Mouse (Mus musculus) neural tube, embryonic 12.5 days (tissue): ENCODE measurements around the gene Matk. TPM values are rescaled to one million over a fixed set of nuclear protein-coding genes. Genes with fewer than 3 reads are reported as not detected.

Source experiments
- ATAC-seq: fragments of 200-750 bp; cut with Nextera tagmentation; 2 replicates; pipeline ENCODE4 v1.8.0; 2017; ENCODE audit warnings: low read depth, mild to moderate bottlenecking, moderate TSS enrichment, moderate library complexity; ENCODE audit not compliant: low FRiP score
- H3K27ac ChIP-seq: fragments of 300-500 bp; sonication (generic); 2 replicates; pipeline ENCODE4 v1.5.1; 2016
- H3K27me3 ChIP-seq: fragments of 300-500 bp; sonication (generic); replicated peaks from 2 replicates; pipeline ENCODE4 v1.6.1; 2016; ENCODE audit warnings: mild to moderate bottlenecking
- H3K36me3 ChIP-seq: fragments of 300-500 bp; sonication (generic); 2 replicates; pipeline ENCODE4 v1.6.1; 2016; ENCODE audit warnings: mild to moderate bottlenecking
- H3K4me1 ChIP-seq: fragments of 300-500 bp; sonication (generic); 2 replicates; pipeline ENCODE4 v1.6.1; 2016
- H3K4me2 ChIP-seq: fragments of 300-500 bp; sonication (generic); replicated peaks from 2 replicates; pipeline ENCODE4 v1.6.1; 2016; ENCODE audit warnings: mild to moderate bottlenecking
- H3K4me3 ChIP-seq: fragments of 300-500 bp; sonication (generic); 2 replicates; pipeline ENCODE4 v1.5.1; 2016
- H3K9ac ChIP-seq: fragments of 300-500 bp; sonication (generic); 2 replicates; pipeline ENCODE4 v1.6.1; 2016; ENCODE audit warnings: mild to moderate bottlenecking
- H3K9me3 ChIP-seq: fragments of 300-500 bp; sonication (generic); 2 replicates; pipeline ENCODE4 v1.6.1; 2016; ENCODE audit warnings: mild to moderate bottlenecking
- WGBS: fragments of 180-500 bp; shearing (Covaris S2); methylation state at CpG from one replicate; pipeline ENCODE4 v1.1.7; 2016; 5-methylcytosine and 5-hydroxymethylcytosine counted together
- polyA plus RNA-seq: library from polyadenylated mRNA; unstranded; fragments of >200 nt; fragmentation: Nextera tagmentation; extraction: Ambion mirVana; gene quantifications from 2 replicates; pipeline ENCODE4 v1.2.1, GENCODE M21; 2016

Gene Matk
- polyA plus RNA-seq, 1 experiment from 2014 or later, result 5.1 TPM

DNA sequence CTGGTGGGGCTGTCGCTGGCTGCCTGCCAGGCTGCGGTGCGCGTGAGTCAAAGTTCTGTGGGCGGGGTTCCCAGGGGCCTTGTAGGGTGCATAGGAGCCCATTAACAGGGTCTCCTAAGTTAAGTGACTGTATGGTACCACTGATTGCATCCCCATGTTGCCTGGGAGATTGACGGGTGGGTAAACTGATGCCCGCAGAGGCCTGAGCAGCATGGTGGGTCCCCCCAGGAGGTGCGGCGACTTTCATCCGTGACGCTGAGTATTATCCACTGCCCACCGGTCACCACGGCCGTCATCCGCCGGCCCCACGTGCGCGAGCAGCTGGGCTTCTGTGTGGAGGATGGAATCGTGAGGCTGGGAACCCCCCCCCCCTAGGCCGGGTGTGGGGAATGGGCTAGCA, 19.6 kb downstream of the Matk start:
- H3K36me3 ChIP-seq, result peaks cover 33% of the 10 kb centered on the region
- H3K27me3 ChIP-seq, result no peaks in the 10 kb centered on the region
- no peaks in the 10 kb centered on the region for H3K9me3 ChIP-seq
- H3K4me2 ChIP-seq, result no peak overlapping the region
- H3K4me3 ChIP-seq, result no peak overlapping the region
- H3K4me1 ChIP-seq, result peaks cover 12% of the 10 kb centered on the region
- no peak for ATAC-seq
- no peak overlapping the region for H3K27ac ChIP-seq
- H3K9ac ChIP-seq, result no peak overlapping the region
- WGBS, result 93% methylated on average over 21 of the region's 21 CpGs

- Histone ChIP-seq H3K4me3 (no peak overlapping the region), H3K9me3 (no peaks in the 10 kb centered on the region), H3K9ac (no peak overlapping the region), H3K27me3 (no peaks in the 10 kb centered on the region; the same call in 1 of the 2 replicates), H3K4me2 (no peak overlapping the region), H3K36me3 (peaks cover 33% of the 10 kb centered on the region), H3K4me1 (peaks cover 4% of the 10 kb centered on the region), H3K27ac (no peak overlapping the region)
- WGBS, result 95% methylated on average over 19 of the region's 19 CpGs
- no peak for ATAC-seq
Measured at GRCm38 (mm10) chr10:81273842-81274241, 21.1 kb downstream of the Matk start.

GRCm38 (mm10) chr10:81277676-81278075, 24.9 kb downstream of the Matk start:
- no peak overlapping the region for H3K4me2 ChIP-seq
- no peak overlapping the region for H3K27ac ChIP-seq
- H3K9me3 ChIP-seq, result no peaks in the 10 kb centered on the region
- ATAC-seq, result no peak
- H3K9ac ChIP-seq, result no peak overlapping the region
- peaks cover 7% of the 10 kb centered on the region for H3K4me1 ChIP-seq
- H3K27me3 ChIP-seq, result peaks cover 12% of the 10 kb centered on the region
- H3K4me3 ChIP-seq, result no peak overlapping the region
- WGBS, result 80% methylated on average over 22 of the region's 22 CpGs
- peaks cover 13% of the 10 kb centered on the region for H3K36me3 ChIP-seq

GRCm38 (mm10) chr10:81279496-81279895, 26.8 kb downstream of the Matk start:
- peaks cover 7% of the 10 kb centered on the region for H3K4me1 ChIP-seq
- no peak overlapping the region for H3K4me2 ChIP-seq
- H3K27ac ChIP-seq, result no peak overlapping the region
- ATAC-seq, result no peak
- no peaks in the 10 kb centered on the region for H3K36me3 ChIP-seq
- H3K27me3 ChIP-seq, result peaks cover 30% of the 10 kb centered on the region
- H3K4me3 ChIP-seq, result no peak overlapping the region
- no peak overlapping the region for H3K9ac ChIP-seq
- 25% methylated on average over 10 of the region's 10 CpGs for WGBS
- H3K9me3 ChIP-seq, result no peaks in the 10 kb centered on the region

DNA sequence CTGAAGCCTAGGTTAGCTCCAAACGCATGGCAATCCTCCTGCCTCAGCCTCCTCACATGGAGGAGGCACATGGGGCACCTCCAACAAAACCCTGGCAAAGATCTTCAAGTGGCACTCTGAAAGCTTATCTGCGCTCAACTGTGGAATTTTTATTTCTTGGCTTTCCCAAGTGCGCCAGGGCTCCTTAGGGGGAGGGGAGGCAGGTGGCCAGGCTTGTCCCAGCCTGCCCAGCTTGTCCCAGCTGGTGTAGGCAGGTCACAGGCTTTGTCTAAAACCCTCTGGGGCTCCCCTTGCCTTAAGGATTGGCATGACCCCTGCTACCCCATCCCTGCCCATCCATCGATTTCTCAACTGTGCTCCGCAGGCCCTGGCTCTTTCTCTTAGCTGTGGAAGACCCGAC, 31.5 kb downstream of the Matk start:
- 49% methylated on average over 6 of the region's 6 CpGs for WGBS
- Histone ChIP-seq H3K27ac (no peak overlapping the region), H3K36me3 (no peaks in the 10 kb centered on the region), H3K4me3 (no peak overlapping the region), H3K9me3 (no peaks in the 10 kb centered on the region), H3K9ac (no peak overlapping the region), H3K4me1 (peaks cover 10% of the 10 kb centered on the region), H3K27me3 (peaks cover 41% of the 10 kb centered on the region), H3K4me2 (no peak overlapping the region)
- ATAC-seq, result no peak

DNA sequence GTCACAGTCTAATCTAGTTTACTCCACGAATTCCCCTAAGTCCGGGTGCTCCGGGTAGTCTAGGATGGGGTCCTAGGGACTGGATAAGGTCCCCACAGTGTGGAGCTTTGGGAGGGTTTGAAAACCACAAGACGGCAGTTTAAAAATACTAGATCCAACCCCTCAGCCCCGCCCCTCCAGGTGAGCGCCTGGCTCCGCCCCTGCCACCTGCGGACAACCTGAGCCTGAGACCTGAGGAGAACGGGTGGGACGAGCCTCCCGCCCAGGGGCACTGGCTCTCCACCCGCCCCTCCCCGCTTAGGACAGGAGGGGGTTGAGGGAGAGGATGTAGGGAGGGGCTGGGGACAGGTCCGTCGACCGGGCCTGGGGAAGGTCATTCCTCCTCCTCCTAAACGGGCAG, 32.0 kb downstream of the Matk start:
- H3K27ac ChIP-seq, result no peak overlapping the region
- WGBS, result 11% methylated on average over 17 of the region's 17 CpGs
- no peaks in the 10 kb centered on the region for H3K9me3 ChIP-seq
- H3K4me3 ChIP-seq, result peak overlapping the region; percentile 42; the same call in 1 of the 2 replicates
- ATAC-seq, result no peak
- peak overlapping the region; percentile 69; the same call in 1 of the 2 replicates for H3K4me2 ChIP-seq
- no peaks in the 10 kb centered on the region for H3K36me3 ChIP-seq
- H3K27me3 ChIP-seq, result peaks cover 41% of the 10 kb centered on the region
- no peak overlapping the region for H3K9ac ChIP-seq
- H3K4me1 ChIP-seq, result peaks cover 4% of the 10 kb centered on the region; the same call in 1 of the 2 replicates

DNA sequence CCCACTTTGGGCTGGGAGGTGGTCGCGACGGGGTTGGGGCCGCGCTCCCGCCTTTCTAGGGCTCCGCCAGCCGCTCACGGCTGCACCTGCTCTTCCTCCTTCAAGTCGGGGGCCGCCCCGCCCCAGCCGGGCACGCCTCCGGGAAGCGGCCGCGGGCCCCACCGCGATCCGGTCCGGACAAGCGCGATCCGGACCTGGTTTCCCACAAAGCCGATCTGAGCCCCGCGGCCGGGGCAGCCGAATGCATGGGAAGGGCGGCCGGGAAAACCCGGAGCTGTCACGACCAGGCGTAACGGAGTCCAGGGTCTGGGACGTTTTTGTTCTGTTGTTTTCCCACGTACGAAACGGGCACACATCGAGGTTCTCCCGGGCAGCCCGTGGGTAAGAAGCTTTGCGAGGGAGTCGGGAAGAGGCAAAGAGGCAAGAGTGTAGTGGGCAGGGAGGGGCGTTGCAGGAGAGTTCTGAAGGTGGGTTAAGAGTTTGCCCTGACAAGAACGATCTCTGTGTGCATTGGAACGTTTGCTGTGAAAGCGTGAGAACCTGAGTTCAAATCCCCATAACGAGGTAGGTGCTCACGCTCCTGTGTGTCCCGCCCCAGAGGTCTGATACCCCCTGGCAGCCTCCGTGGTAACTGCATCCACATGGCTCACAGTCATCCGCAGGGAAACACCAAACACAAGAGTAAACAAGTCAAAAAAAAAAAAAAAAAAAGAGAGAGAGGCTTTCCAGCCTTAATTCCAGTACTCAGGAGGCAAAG, 33.1 kb downstream of the Matk start:
- H3K4me2 ChIP-seq, result peak overlapping the region; percentile 69
- peaks cover 41% of the 10 kb centered on the region for H3K27me3 ChIP-seq

GRCm38 (mm10) chr10:81286586-81286985, 33.9 kb downstream of the Matk start:
- ATAC-seq, result no peak
- 48% methylated on average over 6 of the region's 6 CpGs for WGBS
- Histone ChIP-seq H3K36me3 (no peaks in the 10 kb centered on the region), H3K4me2 (no peak overlapping the region), H3K4me1 (peaks cover 10% of the 10 kb centered on the region), H3K9me3 (no peaks in the 10 kb centered on the region), H3K27ac (no peak overlapping the region), H3K4me3 (no peak overlapping the region), H3K27me3 (peaks cover 47% of the 10 kb centered on the region), H3K9ac (no peak overlapping the region)

More for the DNA sequence above, 33.1 kb downstream of the Matk start:
- H3K4me3 ChIP-seq, result peak overlapping the region; percentile 42
- 2% methylated on average over 54 of the region's 54 CpGs for WGBS
- H3K4me1 ChIP-seq, result peaks cover 7% of the 10 kb centered on the region
- H3K27ac ChIP-seq, result no peak overlapping the region
- no peaks in the 10 kb centered on the region for H3K36me3 ChIP-seq
- no peaks in the 10 kb centered on the region for H3K9me3 ChIP-seq
- H3K9ac ChIP-seq, result peak overlapping the region; percentile 54
- ATAC-seq, result peak; percentile 61

DNA sequence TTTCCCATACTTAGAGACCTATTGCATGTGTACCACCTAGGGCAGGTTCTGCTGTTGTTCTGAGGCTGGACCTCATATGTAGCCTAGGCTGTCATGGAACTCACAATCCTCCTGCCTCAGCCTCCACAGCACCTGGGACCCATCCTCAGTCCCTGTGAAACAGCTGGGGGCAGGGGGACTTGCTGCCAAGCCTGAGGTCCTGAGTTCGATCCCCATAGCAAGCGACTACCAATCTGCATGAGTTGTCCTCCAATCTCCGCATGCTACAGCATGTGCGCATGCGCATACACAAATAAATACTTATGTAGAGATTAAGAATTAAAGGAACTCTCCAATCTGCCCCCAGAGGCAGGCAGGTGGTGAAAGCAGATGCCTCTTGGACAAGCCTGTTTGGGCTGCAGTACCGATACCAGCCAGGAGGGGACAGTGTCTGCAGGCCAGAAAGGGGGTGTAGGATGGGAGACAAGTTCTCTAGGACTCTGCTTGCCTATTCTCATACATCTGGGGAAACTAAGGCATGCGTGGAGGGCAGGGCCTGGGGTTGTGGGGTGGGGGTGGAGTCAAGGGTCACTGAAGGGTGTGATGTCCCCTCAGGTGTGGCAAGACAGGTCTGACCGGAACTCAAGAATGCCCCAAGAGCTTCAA, 34.9 kb downstream of the Matk start:
- H3K4me1 ChIP-seq, result peaks cover 10% of the 10 kb centered on the region
- H3K4me2 ChIP-seq, result no peak overlapping the region
- no peak overlapping the region for H3K9ac ChIP-seq
- no peak for ATAC-seq
- H3K27me3 ChIP-seq, result peaks cover 47% of the 10 kb centered on the region
- no peak overlapping the region for H3K4me3 ChIP-seq
- no peaks in the 10 kb centered on the region for H3K36me3 ChIP-seq
- H3K27ac ChIP-seq, result no peak overlapping the region
- 62% methylated on average over 8 of the region's 8 CpGs for WGBS
- H3K9me3 ChIP-seq, result no peaks in the 10 kb centered on the region

- 46% methylated on average over 6 of the region's 6 CpGs for WGBS
- H3K4me3 ChIP-seq, result no peak overlapping the region
- ATAC-seq, result no peak
Measured at GRCm38 (mm10) chr10:81288601-81289000, 35.9 kb downstream of the Matk start.

GRCm38 (mm10) chr10:81289278-81289677, 36.5 kb downstream of the Matk start:
- WGBS, result 4% methylated on average over 7 of the region's 7 CpGs
- H3K27me3 ChIP-seq, result peaks cover 31% of the 10 kb centered on the region
- H3K27ac ChIP-seq, result no peak overlapping the region
- H3K9ac ChIP-seq, result no peak overlapping the region
- no peaks in the 10 kb centered on the region for H3K9me3 ChIP-seq
- H3K36me3 ChIP-seq, result no peaks in the 10 kb centered on the region
- ATAC-seq, result no peak
- H3K4me2 ChIP-seq, result no peak overlapping the region
- H3K4me1 ChIP-seq, result peaks cover 19% of the 10 kb centered on the region
- H3K4me3 ChIP-seq, result no peak overlapping the region

More at GRCm38 (mm10) chr10:81288601-81289000, 35.9 kb downstream of the Matk start:
- Histone ChIP-seq H3K27me3 (peaks cover 38% of the 10 kb centered on the region), H3K36me3 (no peaks in the 10 kb centered on the region), H3K27ac (no peak overlapping the region), H3K9me3 (no peaks in the 10 kb centered on the region), H3K4me1 (peaks cover 12% of the 10 kb centered on the region), H3K9ac (no peak overlapping the region), H3K4me2 (no peak overlapping the region)

DNA sequence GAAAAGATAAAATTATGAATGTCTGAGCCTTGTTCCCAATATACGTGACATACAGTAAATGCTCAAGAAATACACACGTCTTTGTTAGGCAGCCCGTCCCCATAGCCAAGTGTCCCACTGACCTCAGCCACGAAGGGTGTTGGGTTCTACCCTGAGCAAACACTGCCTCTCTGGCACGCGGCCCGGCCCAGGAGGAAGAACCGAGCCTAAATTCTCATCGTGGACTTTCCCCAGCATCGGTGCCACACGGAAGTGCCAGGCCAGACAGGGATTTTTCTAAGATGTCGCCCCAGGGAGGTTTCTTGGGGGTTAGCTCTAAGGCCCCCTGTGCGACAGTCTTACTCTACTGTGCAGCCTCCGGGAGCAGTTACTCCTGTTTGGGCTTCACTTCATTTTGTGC, 37.1 kb downstream of the Matk start:
- no peak for ATAC-seq
- peaks cover 26% of the 10 kb centered on the region for H3K27me3 ChIP-seq
- WGBS, result 64% methylated on average over 14 of the region's 14 CpGs
- no peak overlapping the region for H3K4me2 ChIP-seq
- no peaks in the 10 kb centered on the region for H3K9me3 ChIP-seq
- H3K4me3 ChIP-seq, result no peak overlapping the region
- no peak overlapping the region for H3K9ac ChIP-seq
- H3K36me3 ChIP-seq, result no peaks in the 10 kb centered on the region
- H3K4me1 ChIP-seq, result peaks cover 24% of the 10 kb centered on the region
- no peak overlapping the region for H3K27ac ChIP-seq
